Mouse (Mus musculus) G1E (cell line): ENCODE measurements at regions not wholly inside any gene's neighbourhood (a gene's known extent, or its start where the extent isn't known, plus 50 kb on each side); places are given as distances from the start of the nearest gene placed in this dataset.

Experiments used
- CTCF ChIP-seq: IDR thresholded peaks from 2 replicates; pipeline ENCODE4 v1.5.1; 2012; ENCODE audit warnings: low read depth, low read length, inconsistent platforms, mixed read lengths
- GATA2 ChIP-seq: IDR thresholded peaks from 2 replicates; pipeline ENCODE4 v1.6.1; 2012; ENCODE audit warnings: low read depth, low read length, inconsistent platforms, borderline replicate concordance
- TAL1 ChIP-seq: conservative IDR thresholded peaks from 2 replicates; pipeline ENCODE4 v1.6.1; 2012; ENCODE audit warnings: low read depth, low read length, inconsistent platforms, mixed read lengths

DNA sequence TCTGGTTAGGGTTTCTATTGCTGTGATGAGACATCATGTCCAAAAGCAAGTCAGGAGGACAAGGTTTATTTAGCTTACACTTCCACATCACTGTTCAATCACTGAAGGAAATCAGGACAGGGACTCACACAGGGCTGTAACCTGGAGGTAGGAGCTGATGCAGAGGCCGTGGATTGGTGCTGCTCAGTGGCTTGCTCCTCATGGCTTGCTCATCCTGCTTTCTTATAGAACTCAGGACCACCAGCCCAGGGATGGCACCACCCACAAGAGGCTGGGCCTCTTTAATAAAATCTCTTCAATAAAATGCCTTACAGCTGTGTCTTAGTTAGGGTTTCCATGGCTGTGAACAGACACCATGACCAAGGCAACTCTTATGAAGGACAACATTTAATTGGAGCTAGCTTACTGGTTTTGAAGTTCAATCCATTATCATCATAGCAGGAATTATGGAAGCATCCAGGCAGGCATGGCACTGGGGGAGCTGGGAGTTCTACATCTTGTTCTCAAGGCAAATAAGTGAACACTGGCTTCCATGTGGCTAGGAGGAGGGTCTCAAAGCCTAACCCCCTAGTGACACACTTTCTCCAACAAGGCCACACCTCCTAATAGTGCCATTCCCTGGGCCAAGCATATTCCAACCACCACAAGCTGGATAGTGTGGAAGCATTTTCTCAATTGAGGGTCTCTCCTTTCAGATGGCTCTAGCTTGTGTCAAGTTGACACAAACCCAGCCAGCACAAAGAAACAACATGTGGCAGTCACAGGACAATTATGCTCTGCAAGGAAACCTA, 96.4 kb upstream of the Cpm start:
- TF ChIP-seq CTCF (no peak), GATA2 (no peak), TAL1 (no peak)
